Mouse (Mus musculus) heart, embryonic 10.5 days (tissue): ENCODE results near the gene Cdc42se1. TPM values are rescaled to one million over a fixed set of nuclear protein-coding genes. Genes with fewer than 3 reads are reported as not detected.

Experiments
- DNase-seq: peaks from one replicate; pipeline ENCODE4 v3.0.0-alpha.2; 2017; ENCODE audit warnings: low spot score
- H3K27ac ChIP-seq: fragments of 300-500 bp; sonication (generic); 2 replicates; pipeline ENCODE4 v1.5.1; 2016; ENCODE audit warnings: mild to moderate bottlenecking
- H3K27me3 ChIP-seq: fragments of 300-500 bp; sonication (generic); 2 replicates; pipeline ENCODE4 v1.6.1; 2016; ENCODE audit warnings: mild to moderate bottlenecking; ENCODE audit not compliant: poor library complexity, insufficient read depth, severe bottlenecking
- H3K36me3 ChIP-seq: fragments of 300-500 bp; sonication (generic); 2 replicates; pipeline ENCODE4 v1.6.1; 2016; ENCODE audit warnings: mild to moderate bottlenecking, moderate library complexity
- H3K4me1 ChIP-seq: fragments of 300-500 bp; sonication (generic); 2 replicates; pipeline ENCODE4 v1.6.1; 2016; ENCODE audit warnings: mild to moderate bottlenecking
- H3K4me3 ChIP-seq: fragments of 300-500 bp; sonication (generic); 2 replicates; pipeline ENCODE4 v1.5.1; 2016; ENCODE audit warnings: mild to moderate bottlenecking, moderate library complexity
- H3K9me3 ChIP-seq: fragments of 300-500 bp; sonication (generic); 2 replicates; pipeline ENCODE4 v1.6.1; 2016; ENCODE audit warnings: mild to moderate bottlenecking, moderate library complexity
- WGBS: fragments of 180-500 bp; shearing (Covaris S2); methylation state at CpG from one replicate; pipeline ENCODE4 v1.1.7; 2016; 5-methylcytosine and 5-hydroxymethylcytosine counted together
- polyA plus RNA-seq: library from polyadenylated mRNA; unstranded; fragments of >200 nt; fragmentation: Nextera tagmentation; extraction: Ambion mirVana; gene quantifications from 2 replicates; pipeline ENCODE4 v1.2.1, GENCODE M21; 2016

Cdc42se1 gene
- 59.8 and 74.9 TPM in 2 replicates for polyA plus RNA-seq

DNA sequence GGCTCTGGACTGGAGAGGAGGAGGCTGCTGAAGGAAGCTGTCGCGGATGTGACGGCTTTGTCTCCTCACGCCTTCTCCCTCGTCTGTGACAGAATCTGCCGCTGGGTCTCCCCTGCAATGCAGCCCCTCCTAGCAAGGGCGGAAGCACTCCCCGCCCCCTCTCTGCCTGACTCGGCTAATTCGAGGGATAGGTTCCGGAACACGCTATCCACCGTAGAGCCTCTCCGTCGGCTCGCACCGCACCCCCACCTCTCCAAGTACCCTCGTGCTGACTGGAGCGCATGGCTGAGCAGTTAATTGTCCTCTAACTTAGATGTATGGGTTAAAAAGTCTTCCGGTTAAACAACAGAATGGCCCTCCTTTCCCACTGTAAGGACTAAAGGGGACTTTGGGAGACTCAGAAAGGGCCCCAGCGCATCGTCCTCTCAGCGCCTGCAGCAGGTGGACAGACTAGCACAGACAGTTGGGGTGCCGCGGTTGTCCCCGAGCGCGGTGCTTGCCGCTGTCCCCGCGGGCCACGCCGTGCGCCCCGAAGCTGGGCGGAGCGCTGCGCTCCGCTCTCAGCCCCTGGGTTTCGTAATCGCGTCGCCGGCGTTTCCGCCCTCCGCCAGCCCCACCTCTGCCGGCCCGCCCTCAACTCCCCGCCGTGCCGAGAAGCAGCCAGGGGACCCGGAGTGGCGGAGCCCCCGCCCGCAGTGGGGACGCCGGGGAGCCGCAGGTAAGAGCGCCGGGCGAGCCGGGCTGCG, at the start of gene Cdc42se1:
Cdc42se1 (plus strand) TSS at position 585 of the 746 bp plus-strand sequence.
- Histone ChIP-seq H3K36me3 (peaks cover 46% of the 10 kb centered on the region), H3K4me1 (peaks cover 50% of the 10 kb centered on the region), H3K9me3 (no peaks in the 10 kb centered on the region), H3K27ac (peak within 1 kb of the TSS; percentile 96), H3K27me3 (no peaks in the 10 kb centered on the region), H3K4me3 (peak within 1 kb of the TSS; percentile 80)
- DNase-seq = peak; percentile 94
- under 1% methylated on average over 63 of the region's 64 CpGs for WGBS

DNA sequence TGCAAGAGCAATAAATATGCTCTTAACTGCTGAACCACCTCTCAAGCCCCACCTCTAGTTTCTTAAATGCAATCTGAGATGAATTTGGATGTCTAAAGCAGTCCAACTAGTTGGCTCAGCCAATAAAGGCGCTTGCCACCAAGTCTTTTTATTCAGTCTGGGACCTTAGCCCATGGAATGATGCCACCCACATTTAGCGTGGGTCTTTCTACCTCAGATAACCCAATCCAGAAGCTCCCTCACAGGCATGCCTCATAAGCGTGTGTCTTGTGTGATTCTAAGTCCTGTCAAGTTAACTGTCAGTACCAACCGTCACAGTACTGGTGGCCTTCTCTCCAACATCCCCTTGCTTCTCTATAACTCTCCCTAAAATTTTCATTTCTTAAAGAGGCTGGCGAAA, 49.6 kb upstream of the Cdc42se1 start:
- Histone ChIP-seq H3K27me3 (peaks cover 10% of the 10 kb centered on the region), H3K4me3 (no peak overlapping the region), H3K36me3 (peaks cover 18% of the 10 kb centered on the region), H3K9me3 (no peaks in the 10 kb centered on the region), H3K4me1 (peaks cover 3% of the 10 kb centered on the region), H3K27ac (no peak overlapping the region)
- DNase-seq = no peak
- 85% methylated on average over 5 of the region's 5 CpGs for WGBS

DNA sequence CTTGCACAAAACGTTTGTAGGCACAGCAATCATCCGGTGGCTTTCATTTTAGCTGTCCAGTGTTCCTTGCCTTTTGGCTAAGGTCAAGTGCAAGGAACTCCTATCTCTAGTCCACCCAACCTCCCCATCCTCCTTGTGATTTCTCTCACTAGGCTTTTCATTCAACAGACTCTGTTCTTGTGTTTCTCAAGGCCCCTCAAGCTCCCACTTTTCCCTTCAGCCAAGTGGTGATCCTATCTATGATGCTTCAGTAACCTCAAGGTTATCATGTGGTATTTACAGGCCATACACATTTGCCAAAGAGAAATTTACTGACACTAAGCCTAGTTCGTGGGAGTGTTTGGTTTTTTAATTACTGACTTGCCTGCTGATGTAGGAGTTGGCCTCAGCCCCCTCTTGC, 48.6 kb upstream of the Cdc42se1 start:
- no peak overlapping the region for H3K4me3 ChIP-seq
- H3K9me3 ChIP-seq = no peaks in the 10 kb centered on the region
- H3K27ac ChIP-seq = no peak overlapping the region
- no peak for DNase-seq
- no peaks in the 10 kb centered on the region for H3K4me1 ChIP-seq
- 0 out of 2 replicates have a peak, but pooled peaks cover 4% of the 10 kb centered on the region for H3K27me3 ChIP-seq
- H3K36me3 ChIP-seq = peaks cover 28% of the 10 kb centered on the region
- 69% methylated on average over 3 of the region's 3 CpGs for WGBS

DNA sequence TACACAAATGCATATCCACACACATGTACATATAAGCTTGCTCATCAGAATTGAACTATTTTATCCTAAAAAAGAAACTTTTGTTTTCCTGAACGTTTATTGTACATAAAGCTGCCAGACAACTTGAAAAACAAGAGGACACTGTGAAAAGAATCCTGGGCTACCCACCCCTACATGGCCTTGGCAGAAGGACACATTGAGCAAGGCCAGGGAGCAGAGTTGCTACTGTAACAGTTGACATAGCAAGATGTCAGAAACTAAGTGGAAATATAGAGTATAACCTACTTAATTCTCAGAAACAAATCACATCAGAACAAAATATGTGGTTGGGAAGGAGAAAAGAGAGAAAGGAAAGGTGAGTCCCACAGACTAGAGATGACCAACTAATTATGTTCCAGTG, 46.7 kb upstream of the Cdc42se1 start:
- Histone ChIP-seq H3K4me1 (no peaks in the 10 kb centered on the region), H3K27me3 (no peaks in the 10 kb centered on the region), H3K4me3 (no peak overlapping the region), H3K27ac (no peak overlapping the region), H3K36me3 (peaks cover 45% of the 10 kb centered on the region), H3K9me3 (no peaks in the 10 kb centered on the region)
- no peak for DNase-seq
- 60% methylated on average over 1 of the region's 1 CpGs for WGBS

DNA sequence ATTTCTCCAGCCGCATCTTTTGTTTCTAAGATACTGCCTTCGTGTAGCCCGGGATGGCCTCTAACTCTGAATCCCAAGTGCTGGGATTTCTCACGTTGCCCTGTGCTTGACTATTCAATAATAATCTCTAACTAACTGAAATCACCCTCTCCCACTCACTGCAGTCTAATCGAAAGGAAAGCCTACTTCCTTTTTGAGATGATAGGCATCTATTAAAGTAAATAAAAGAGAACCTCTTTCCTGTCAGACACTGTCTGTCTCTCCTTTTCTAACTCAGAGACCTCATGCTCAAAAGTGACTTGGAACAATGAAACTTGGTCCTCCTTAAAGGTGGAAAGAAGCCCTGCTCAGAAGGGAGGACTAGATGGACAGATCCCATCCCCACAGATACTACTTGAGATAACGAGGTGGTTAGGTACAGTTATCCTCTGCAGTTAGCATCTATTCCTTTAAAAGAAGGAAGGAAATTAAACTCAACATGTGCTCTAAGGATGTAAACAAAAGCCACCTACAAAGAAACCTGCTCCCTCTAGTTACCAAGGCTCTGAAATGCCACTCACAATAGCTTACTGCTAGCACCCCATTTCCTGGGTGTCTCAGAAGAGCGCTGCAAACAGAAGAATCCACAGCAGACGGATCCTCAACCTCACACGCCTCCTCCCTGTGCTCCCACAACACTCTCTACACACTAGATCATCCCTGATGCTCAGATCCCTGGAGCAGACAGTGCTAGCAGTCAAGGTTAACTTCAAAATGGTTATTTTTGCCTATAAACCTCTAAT, 43.5 kb upstream of the Cdc42se1 start:
- Histone ChIP-seq H3K36me3 (peaks cover 76% of the 10 kb centered on the region), H3K4me3 (no peak overlapping the region), H3K27ac (no peak overlapping the region), H3K27me3 (no peaks in the 10 kb centered on the region), H3K9me3 (no peaks in the 10 kb centered on the region), H3K4me1 (no peaks in the 10 kb centered on the region)
- 86% methylated on average over 9 of the region's 9 CpGs for WGBS
- no peak for DNase-seq

DNA sequence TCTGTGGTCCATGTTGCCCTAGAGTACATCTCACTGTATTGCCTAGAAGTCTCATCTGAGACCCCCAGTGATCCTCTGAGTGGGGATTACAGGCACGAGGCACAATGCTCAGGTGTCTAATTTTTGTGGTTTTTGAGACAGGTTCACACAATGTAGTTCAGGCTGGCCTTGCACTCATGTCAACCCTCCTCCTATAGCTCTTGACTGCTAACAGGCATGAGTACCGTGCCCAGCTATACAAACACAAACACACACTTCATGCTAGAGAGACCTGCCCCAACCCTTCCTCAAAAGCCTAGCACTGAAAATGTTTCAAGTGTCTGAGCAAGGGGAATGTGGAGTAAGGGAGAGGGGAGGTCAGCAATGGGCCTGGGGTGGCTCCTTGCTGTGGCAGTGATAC, 42.4 kb upstream of the Cdc42se1 start:
- no peak for DNase-seq
- Histone ChIP-seq H3K36me3 (peaks cover 81% of the 10 kb centered on the region), H3K4me3 (no peak overlapping the region), H3K9me3 (no peaks in the 10 kb centered on the region), H3K27ac (no peak overlapping the region), H3K27me3 (no peaks in the 10 kb centered on the region), H3K4me1 (no peaks in the 10 kb centered on the region)
- WGBS = 88% methylated on average over 2 of the region's 2 CpGs

DNA sequence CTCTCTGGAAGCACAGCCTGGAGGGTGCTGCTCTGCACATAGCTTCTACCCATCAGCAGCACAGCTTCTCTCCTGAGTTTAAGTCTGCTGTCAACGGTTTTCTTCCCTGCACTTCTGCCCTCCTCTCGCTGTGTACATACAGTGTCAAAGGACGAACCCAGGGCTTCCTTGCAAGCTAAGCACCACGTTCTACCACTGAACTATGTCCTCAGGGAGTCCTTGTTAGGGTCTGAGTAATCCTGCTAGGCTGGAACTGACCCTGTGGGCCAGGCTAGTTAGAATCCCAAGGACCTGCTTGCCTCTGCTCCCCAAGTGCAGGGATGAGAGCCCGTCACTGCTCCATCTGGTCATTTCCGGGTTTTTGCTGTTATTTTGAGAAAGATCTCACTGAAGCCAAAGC, 41.6 kb upstream of the Cdc42se1 start:
- Histone ChIP-seq H3K4me1 (no peaks in the 10 kb centered on the region), H3K27me3 (no peaks in the 10 kb centered on the region), H3K36me3 (peaks cover 80% of the 10 kb centered on the region), H3K4me3 (no peak overlapping the region), H3K27ac (no peak overlapping the region), H3K9me3 (no peaks in the 10 kb centered on the region)
- no peak for DNase-seq
- WGBS = 87% methylated on average over 6 of the region's 6 CpGs

DNA sequence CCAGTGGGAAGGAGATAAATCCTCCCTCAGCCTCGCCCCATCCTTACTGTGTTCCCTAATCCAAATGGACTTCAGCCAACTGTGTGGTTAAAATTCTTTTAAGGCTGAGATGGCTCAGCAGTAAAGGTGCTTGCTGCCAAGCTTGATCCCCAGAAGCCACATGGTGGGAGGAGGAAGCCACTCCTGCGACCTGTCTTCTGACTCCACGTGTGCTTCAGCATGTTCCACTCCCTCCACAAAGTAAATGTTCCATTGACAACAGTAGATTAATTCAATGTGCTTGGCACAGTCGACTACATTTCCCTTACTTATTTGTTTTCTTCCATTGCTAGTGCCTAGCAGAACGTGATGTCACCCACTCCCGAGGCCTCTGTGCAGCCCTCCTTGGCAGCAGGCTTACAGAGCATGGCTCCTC, 33.8 kb upstream of the Cdc42se1 start:
- Histone ChIP-seq H3K27ac (no peak overlapping the region), H3K4me1 (no peaks in the 10 kb centered on the region), H3K9me3 (no peaks in the 10 kb centered on the region), H3K36me3 (peaks cover 77% of the 10 kb centered on the region), H3K4me3 (no peak overlapping the region), H3K27me3 (no peaks in the 10 kb centered on the region)
- DNase-seq = no peak
- 86% methylated on average over 6 of the region's 6 CpGs for WGBS

DNA sequence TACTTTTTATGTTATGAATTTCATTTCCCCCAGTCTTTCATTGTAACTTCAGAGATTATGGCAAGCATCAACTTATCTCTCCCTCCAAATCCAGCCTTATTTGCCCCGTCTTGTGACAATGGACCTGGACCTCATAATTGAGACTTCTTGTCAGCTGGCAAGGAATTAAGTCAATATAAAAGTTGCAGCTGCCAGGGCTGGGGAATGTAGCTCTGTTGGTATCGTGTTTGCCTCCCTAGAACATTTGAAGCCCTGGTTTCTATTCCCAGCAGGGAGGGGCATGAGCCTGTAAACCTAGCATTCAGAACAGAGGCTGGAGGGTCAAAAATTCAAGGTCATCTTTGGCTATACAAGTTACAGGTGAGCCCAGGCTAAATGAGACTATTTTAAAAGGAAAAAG, 32.8 kb upstream of the Cdc42se1 start:
- H3K36me3 ChIP-seq = peaks cover 78% of the 10 kb centered on the region
- H3K4me1 ChIP-seq = no peaks in the 10 kb centered on the region
- no peaks in the 10 kb centered on the region for H3K9me3 ChIP-seq
- H3K4me3 ChIP-seq = no peak overlapping the region
- no peaks in the 10 kb centered on the region for H3K27me3 ChIP-seq
- no peak overlapping the region for H3K27ac ChIP-seq
- 87% methylated on average over 2 of the region's 2 CpGs for WGBS
- no peak for DNase-seq

DNA sequence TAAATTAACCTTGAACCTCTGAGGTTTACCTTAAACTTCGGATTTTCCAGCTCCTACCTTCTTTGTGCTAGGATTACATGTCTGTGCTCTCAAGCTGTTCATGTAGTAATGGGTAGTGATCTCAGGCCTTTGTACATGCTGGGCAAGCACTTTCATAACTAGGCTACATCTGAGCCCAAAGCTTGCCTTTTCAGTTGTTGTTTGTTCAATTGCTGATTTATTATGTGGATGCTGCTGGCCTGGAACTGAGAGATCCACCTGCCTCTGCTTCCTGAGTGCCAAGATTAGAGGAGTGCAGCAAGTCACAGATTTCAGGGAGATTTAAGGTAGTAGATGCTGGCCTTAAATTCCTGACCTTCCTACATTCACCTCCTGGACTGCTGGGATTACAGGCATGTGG, 29.4 kb upstream of the Cdc42se1 start:
- no peak for DNase-seq
- H3K4me3 ChIP-seq = no peak overlapping the region
- H3K27ac ChIP-seq = no peak overlapping the region
- no peaks in the 10 kb centered on the region for H3K27me3 ChIP-seq
- no peaks in the 10 kb centered on the region for H3K4me1 ChIP-seq
- WGBS = 73% methylated on average over 1 of the region's 1 CpGs
- peaks cover 90% of the 10 kb centered on the region for H3K36me3 ChIP-seq
- no peaks in the 10 kb centered on the region for H3K9me3 ChIP-seq

DNA sequence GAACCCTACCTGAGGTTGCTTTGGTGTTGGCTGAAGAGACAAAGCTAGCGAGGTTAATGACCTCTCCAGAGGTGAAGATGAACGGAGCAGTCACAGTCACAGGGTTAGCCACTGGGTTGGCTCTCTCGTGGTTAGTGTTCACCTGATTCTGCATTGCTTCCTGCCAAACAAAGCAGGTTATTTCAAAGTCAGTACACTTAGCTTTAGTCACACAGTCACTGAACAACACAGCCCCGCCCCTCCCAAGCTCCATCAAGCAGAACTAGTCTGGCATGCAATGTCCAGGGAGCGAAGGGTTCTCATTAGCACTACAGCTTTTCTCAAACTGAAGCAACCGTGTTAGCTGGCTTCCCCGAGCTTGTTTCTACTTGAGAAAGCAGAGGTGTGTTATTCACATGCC, 28.4 kb upstream of the Cdc42se1 start:
- WGBS = 85% methylated on average over 7 of the region's 7 CpGs
- H3K36me3 ChIP-seq = peaks cover 92% of the 10 kb centered on the region
- H3K4me1 ChIP-seq = no peaks in the 10 kb centered on the region

DNA sequence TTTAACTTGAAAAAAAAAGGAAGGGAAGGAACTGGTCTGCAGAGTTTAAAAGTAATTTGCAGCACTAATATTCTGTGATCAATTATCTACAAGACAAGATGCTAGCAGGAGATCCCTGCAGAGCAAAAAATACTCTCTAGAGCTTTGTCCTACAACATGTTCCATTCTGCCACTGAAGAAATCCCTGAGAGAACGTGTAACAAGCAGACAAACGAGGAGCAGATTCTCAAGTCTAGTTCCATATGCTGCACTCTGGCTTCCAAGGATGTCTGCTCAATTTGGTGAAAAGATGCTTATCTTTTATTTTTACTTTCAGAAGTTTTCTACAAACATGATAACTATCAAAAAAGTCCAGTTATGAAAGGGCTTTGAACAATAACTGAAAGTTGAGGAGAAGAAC, 28.0 kb upstream of the Cdc42se1 start:
- no peaks in the 10 kb centered on the region for H3K27me3 ChIP-seq

More for the DNA sequence above, 28.4 kb upstream of the Cdc42se1 start:
- H3K27ac ChIP-seq = no peak overlapping the region
- no peak overlapping the region for H3K4me3 ChIP-seq
- DNase-seq = no peak
- H3K9me3 ChIP-seq = no peaks in the 10 kb centered on the region
- no peaks in the 10 kb centered on the region for H3K27me3 ChIP-seq

DNA sequence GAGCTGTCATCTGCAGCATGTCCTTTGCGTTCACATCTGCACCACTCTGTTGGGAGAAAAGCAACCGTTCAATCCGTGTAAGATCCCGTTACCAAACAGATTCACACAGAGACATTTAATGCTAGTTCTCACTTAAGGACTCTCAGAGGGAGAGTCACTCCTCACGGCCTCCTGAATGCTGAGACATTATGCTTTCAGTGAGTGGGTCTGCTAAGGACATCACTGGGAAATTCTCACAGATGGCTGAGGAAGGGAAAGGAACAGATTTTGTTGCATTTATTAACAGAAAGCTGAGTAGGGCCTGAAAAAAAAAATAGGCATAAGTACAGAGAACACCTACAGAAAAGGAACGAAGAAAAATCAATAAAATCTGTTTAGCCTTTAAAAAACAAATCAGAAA, 24.7 kb upstream of the Cdc42se1 start:
- peaks cover 93% of the 10 kb centered on the region for H3K36me3 ChIP-seq
- WGBS = 91% methylated on average over 6 of the region's 6 CpGs
- DNase-seq = no peak

More for the DNA sequence above, 28.0 kb upstream of the Cdc42se1 start:
- H3K27ac ChIP-seq = no peak overlapping the region
- no peak for DNase-seq
- 81% methylated on average over 2 of the region's 2 CpGs for WGBS
- H3K36me3 ChIP-seq = peaks cover 93% of the 10 kb centered on the region
- no peak overlapping the region for H3K4me3 ChIP-seq
- no peaks in the 10 kb centered on the region for H3K4me1 ChIP-seq
- H3K9me3 ChIP-seq = no peaks in the 10 kb centered on the region

More for the DNA sequence above, 24.7 kb upstream of the Cdc42se1 start:
- no peaks in the 10 kb centered on the region for H3K27me3 ChIP-seq
- H3K4me1 ChIP-seq = no peaks in the 10 kb centered on the region
- H3K27ac ChIP-seq = no peak overlapping the region
- no peaks in the 10 kb centered on the region for H3K9me3 ChIP-seq
- no peak overlapping the region for H3K4me3 ChIP-seq
